Mouse (Mus musculus) midbrain, postnatal 0 days (tissue): Measurements from ENCODE around the gene Tnpo1. TPM values are rescaled to one million over a fixed set of nuclear protein-coding genes. Genes with fewer than 3 reads are reported as not detected.
A peak's percentile ranks its signal among the peaks of the same experiment; 100 is the strongest.
"Not testable (repeated sequence)": the region's sequence is repeated elsewhere in the genome, so short reads cannot be mapped to it uniquely, and the experiment has no call there.

ENCODE experiments used
- ATAC-seq: fragments of 200-750 bp; cut with Nextera tagmentation; 2 replicates; pipeline ENCODE4 v1.8.0; 2017; ENCODE audit warnings: moderate number of reproducible peaks, mild to moderate bottlenecking, moderate TSS enrichment, moderate library complexity; ENCODE audit not compliant: low FRiP score
- DNase-seq: peaks from one replicate; pipeline ENCODE4 v3.0.0-alpha.2; 2015; ENCODE audit warnings: low spot score
- H3K27ac ChIP-seq: fragments of 300-500 bp; sonication (generic); 2 replicates; pipeline ENCODE4 v1.5.1; 2014; ENCODE audit warnings: low read depth, mild to moderate bottlenecking, low read length, mixed read lengths
- H3K27me3 ChIP-seq: fragments of 300-500 bp; sonication (generic); 2 replicates; pipeline ENCODE4 v1.6.1; 2014; ENCODE audit warnings: low read length, control low read depth, mixed read lengths; ENCODE audit not compliant: insufficient read depth
- H3K36me3 ChIP-seq: fragments of 300-500 bp; sonication (generic); 2 replicates; pipeline ENCODE4 v1.6.1; 2014; ENCODE audit warnings: low read length, control low read depth, mixed read lengths; ENCODE audit not compliant: insufficient read depth
- H3K4me1 ChIP-seq: fragments of 300-500 bp; sonication (generic); 2 replicates; pipeline ENCODE4 v1.6.1; 2014; ENCODE audit warnings: mild to moderate bottlenecking, control low read depth, antibody characterized with exemption, low read length, mixed read lengths; ENCODE audit not compliant: insufficient read depth
- H3K4me2 ChIP-seq: fragments of 300-500 bp; sonication (generic); 2 replicates; pipeline ENCODE4 v1.6.1; 2014; ENCODE audit warnings: low read depth, mild to moderate bottlenecking, low read length, mixed read lengths; ENCODE audit not compliant: poor library complexity, severe bottlenecking
- H3K4me3 ChIP-seq: fragments of 300-500 bp; sonication (generic); 2 replicates; pipeline ENCODE4 v1.5.1; 2014; ENCODE audit warnings: low read depth, mild to moderate bottlenecking, low read length, moderate library complexity
- H3K9ac ChIP-seq: fragments of 300-500 bp; sonication (generic); replicated peaks from 2 replicates; pipeline ENCODE4 v1.6.1; 2014; ENCODE audit warnings: mild to moderate bottlenecking, low read length, moderate library complexity, mixed read lengths; ENCODE audit not compliant: poor library complexity, severe bottlenecking
- H3K9me3 ChIP-seq: fragments of 300-500 bp; sonication (generic); 2 replicates; pipeline ENCODE4 v1.6.1; 2016; ENCODE audit warnings: low read length, control low read depth
- CTCF ChIP-seq: IDR thresholded peaks from 2 replicates; pipeline ENCODE4 v1.5.1; 2016; ENCODE audit warnings: antibody characterized with exemption, mild to moderate bottlenecking
- WGBS: fragments of 180-500 bp; shearing (Covaris S2); extraction: QIAGEN DNeasy Blood & Tissue Kit; methylation state at CpG from one replicate; pipeline ENCODE4 v1.1.7; 2014; 5-methylcytosine and 5-hydroxymethylcytosine counted together
- polyA plus RNA-seq: library from polyadenylated mRNA; unstranded; fragments of >200 nt; fragmentation: Nextera tagmentation; extraction: Ambion mirVana; gene quantifications from 2 replicates; pipeline ENCODE4 v1.2.1, GENCODE M21; 2015
- total RNA-seq: library from RNA; depleted of rRNA; stranded (reverse); fragments of >200 nt; gene quantifications from 2 replicates; pipeline ENCODE4 v1.2.3, GENCODE M21; 2014

The Tnpo1 gene
- total and polyA plus RNA-seq, 2 experiments from 2014 or later, result 20.1 to 78.8 TPM

DNA sequence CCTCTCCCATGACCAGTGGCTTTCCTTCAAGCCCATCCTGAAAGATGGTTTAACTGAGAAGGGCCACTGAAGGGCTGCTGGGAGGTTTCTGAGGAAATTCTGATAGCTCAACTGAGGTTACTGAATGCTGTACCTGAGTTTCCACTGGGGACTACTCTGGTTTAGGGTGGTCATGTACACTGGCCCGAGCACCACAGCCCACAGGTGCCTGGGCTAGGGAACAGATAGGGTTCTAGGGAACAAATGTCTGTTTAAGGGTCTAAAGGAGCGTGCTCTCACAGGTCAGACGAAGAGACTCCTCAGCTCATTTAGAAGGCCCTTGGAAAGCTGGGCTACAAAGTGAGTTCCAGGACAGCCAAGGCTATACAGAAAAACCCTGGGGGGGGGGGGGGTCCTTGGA, 91.5 kb downstream of the Tnpo1 start:
- no peak overlapping the region for H3K9ac ChIP-seq
- H3K27ac ChIP-seq, result no peak overlapping the region
- no peak for DNase-seq
- H3K36me3 ChIP-seq, result peaks cover 3% of the 10 kb centered on the region; the same call in 1 of the 2 replicates
- ATAC-seq, result no peak
- H3K4me2 ChIP-seq, result no peak overlapping the region
- 90% methylated on average over 3 of the region's 3 CpGs for WGBS
- no peaks in the 10 kb centered on the region for H3K9me3 ChIP-seq
- no peak overlapping the region for H3K4me3 ChIP-seq
- TF ChIP-seq CTCF, result no peak
- no peaks in the 10 kb centered on the region for H3K27me3 ChIP-seq
- no peaks in the 10 kb centered on the region for H3K4me1 ChIP-seq

DNA sequence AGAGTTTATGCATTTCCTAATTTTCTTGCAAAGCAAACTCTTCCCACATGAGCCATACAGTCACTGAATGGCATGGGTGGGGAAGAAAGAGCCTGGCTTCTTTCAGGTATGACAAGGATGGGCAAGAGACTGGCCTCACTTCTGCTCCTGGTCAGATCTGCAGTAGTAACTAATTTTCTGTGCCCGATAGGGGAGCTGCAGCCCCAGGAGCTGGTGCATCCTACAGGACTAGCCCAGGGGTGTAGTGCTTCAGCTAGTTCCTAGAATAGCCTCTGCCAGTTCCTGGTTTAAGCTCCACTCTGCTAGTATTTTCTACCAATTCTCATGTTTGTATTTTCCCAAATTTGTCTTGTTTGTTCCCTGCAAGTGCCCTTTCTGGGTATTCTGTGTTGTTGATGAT, 92.0 kb downstream of the Tnpo1 start:
- H3K27me3 ChIP-seq, result no peaks in the 10 kb centered on the region
- peak; percentile 24 for TF ChIP-seq CTCF
- H3K27ac ChIP-seq, result peak overlapping the region; percentile 18; the same call in 1 of the 2 replicates
- no peak overlapping the region for H3K4me2 ChIP-seq
- 0 out of 2 replicates have a peak, but pooled peaks have one; percentile 24 for ATAC-seq
- no peak overlapping the region for H3K4me3 ChIP-seq
- no peak for DNase-seq
- 55% methylated on average over 1 of the region's 1 CpGs for WGBS
- H3K9ac ChIP-seq, result no peak overlapping the region
- H3K36me3 ChIP-seq, result no peaks in the 10 kb centered on the region
- H3K9me3 ChIP-seq, result no peaks in the 10 kb centered on the region
- H3K4me1 ChIP-seq, result no peaks in the 10 kb centered on the region

DNA sequence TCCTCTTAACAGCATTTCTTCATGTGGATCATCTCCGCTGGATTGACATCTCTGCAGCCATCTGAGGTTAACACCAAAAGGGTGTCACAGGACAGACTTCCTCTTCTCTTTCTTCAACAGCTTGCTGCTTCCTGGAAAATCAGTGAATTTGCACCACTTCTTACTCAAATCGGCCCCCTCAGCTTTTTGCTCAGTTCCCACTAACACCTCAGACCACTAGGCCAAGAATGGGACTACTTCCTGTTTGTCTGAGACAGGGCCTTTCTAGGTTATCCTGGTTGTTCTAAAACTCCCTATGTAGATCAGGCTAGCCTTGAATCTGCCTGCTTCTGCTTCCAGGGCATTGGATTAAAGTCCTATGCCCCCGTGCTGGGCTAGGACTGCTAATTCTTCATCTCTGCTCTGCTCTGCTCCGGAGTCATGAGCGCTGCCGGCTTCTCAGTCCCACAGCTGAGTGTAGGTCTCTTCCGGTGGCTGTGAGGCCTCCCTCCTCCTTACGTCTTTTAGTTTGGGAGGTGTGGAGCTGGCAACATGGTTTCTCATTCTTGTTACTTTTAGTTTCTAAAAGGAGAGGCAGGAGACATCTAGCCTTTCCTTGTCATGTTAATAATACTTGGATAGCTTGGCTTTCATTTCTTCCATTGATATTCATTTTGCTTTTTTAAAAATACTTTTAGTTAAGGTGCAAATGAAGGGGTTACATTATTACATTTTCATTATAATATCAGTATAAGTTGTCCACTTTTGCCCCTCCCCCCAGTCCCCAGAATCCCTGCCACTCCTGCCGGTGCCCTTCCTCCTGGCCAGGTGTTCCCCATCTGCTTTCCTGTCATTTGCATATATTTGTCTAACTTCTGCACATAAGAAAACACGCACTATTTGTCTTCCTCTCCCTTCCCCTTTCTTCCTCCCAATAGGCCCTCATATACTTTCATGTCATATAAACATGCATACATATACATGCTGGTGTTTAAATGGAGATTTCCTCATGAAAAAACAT, 93.4 kb downstream of the Tnpo1 start:
- TF ChIP-seq CTCF, result no peak
- no peak overlapping the region for H3K27ac ChIP-seq
- H3K4me2 ChIP-seq, result no peak overlapping the region
- DNase-seq (no peak), ATAC-seq (no peak)
- no peaks in the 10 kb centered on the region for H3K36me3 ChIP-seq
- no peaks in the 10 kb centered on the region for H3K4me1 ChIP-seq
- H3K9me3 ChIP-seq, result no peaks in the 10 kb centered on the region
- no peak overlapping the region for H3K9ac ChIP-seq
- no peaks in the 10 kb centered on the region for H3K27me3 ChIP-seq
- WGBS, result 85% methylated on average over 10 of the region's 10 CpGs
- H3K4me3 ChIP-seq, result no peak overlapping the region

DNA sequence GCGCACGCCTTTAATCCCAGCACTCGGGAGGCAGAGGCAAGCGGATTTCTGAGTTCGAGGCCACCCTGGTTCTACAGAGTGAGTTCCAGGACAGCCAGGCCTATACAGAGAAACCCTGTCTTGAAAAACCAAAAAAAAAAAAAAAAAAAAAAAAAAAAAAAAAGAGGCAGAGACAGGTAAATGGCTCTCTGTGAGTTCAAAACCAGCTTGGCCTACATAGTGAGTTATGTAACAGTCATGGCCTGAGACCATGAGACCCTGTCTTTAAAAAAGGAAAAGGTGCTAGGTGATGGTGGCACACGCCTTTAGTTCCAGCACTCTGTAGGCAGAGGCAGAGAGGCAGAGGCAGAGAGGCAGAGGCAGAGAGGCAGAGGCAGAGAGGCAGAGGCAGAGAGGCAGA, 97.2 kb downstream of the Tnpo1 start:
- H3K9ac ChIP-seq, ATAC-seq, H3K36me3 ChIP-seq, H3K4me1 ChIP-seq, H3K27ac ChIP-seq, H3K4me2 ChIP-seq, H3K9me3 ChIP-seq, DNase-seq, H3K4me3 ChIP-seq, H3K27me3 ChIP-seq: not testable (repeated sequence)
- over 99% methylated on average over 6 of the region's 6 CpGs for WGBS

DNA sequence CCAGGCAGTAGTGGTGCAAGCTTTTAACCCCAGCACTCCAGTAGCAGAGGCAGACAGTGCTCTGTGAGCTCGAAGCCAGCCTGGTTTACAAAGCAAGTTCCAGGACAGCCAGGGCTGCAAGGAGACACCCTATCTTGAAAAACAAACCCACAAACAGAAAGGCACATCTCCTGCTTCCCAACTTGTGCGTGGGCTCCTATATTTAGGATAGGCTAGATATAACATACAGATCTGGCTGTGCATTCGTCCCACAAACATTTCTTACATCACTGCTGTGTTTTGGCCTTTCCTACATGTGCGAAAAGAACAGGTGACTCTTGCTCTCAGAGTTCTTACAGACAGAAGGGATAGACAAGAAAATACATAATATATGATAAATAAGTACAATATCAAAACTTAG, 100.6 kb downstream of the Tnpo1 start:
- Histone ChIP-seq H3K27me3 (no peaks in the 10 kb centered on the region), H3K9me3 (no peaks in the 10 kb centered on the region), H3K27ac (no peak overlapping the region), H3K4me3 (no peak overlapping the region), H3K36me3 (no peaks in the 10 kb centered on the region), H3K4me1 (no peaks in the 10 kb centered on the region), H3K9ac (no peak overlapping the region), H3K4me2 (no peak overlapping the region)
- TF ChIP-seq CTCF, result no peak
- 86% methylated on average over 4 of the region's 4 CpGs for WGBS
- ATAC-seq, result no peak
- DNase-seq, result no peak

DNA sequence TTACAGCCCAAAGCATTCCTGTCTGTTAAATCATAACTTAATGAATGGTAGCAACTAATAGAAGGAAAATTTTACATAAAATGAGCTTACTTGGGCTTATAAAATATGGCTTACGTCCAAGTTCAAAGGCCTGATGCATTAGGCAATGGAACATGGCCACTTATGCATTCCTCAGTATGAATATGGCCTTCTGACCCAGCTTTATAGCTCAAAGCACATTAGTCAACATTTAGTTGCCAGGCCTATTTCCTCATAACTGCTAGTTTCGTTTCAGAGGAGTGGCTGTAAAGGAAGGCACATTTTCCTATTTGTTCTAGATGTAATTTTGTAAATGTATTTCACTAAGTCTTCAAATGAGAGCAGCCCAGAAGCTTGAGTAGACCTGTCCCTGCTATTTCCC, 107.1 kb downstream of the Tnpo1 start:
- WGBS, result 76% methylated on average over 2 of the region's 2 CpGs
- Histone ChIP-seq H3K4me3 (no peak overlapping the region), H3K27ac (no peak overlapping the region), H3K9ac (no peak overlapping the region), H3K4me1 (no peaks in the 10 kb centered on the region), H3K27me3 (no peaks in the 10 kb centered on the region), H3K36me3 (no peaks in the 10 kb centered on the region), H3K9me3 (no peaks in the 10 kb centered on the region), H3K4me2 (no peak overlapping the region)
- TF ChIP-seq CTCF, result no peak
- no peak for DNase-seq
- ATAC-seq, result no peak
